Mouse (Mus musculus) thymus, adult 2 months (tissue): ENCODE results near the gene Neurog3.

Experiments used
- CTCF ChIP-seq: fragments of 200-500 bp; IDR thresholded peaks from 2 replicates; pipeline ENCODE4 v1.5.1; 2012; ENCODE audit warnings: mild to moderate bottlenecking, control low read depth, low read length, moderate library complexity, borderline replicate concordance; ENCODE audit not compliant: control insufficient read depth, poor library complexity, insufficient read depth; ENCODE audit errors: extremely low read depth
- POLR2A ChIP-seq: fragments of 200-500 bp; IDR thresholded peaks from 2 replicates; pipeline ENCODE4 v1.6.1; 2012; ENCODE audit warnings: mild to moderate bottlenecking, low read length, control low read depth, moderate library complexity; ENCODE audit not compliant: control insufficient read depth, poor library complexity, insufficient read depth; ENCODE audit errors: extremely low read depth

DNA sequence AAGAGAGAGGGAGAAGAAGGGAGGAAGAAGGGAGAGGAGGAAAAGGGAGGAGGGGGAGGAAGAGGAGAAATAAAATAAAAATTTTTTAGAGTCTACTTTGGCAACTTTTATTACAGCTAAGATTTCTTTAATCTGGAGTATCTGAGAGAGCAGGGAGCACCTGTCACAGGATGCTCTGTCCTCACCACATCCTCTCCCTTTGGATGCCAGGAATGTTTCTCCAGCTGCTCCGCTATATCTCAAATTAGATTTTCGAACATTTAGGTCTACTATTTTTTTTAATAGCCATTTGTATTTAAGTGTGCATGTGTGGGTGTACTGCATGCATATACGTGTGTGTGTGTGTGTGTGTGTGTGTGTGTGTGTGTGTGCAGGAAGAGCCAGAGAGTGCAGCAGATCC is 47.1 kb downstream of the Neurog3 start:
- no peak for TF ChIP-seq POLR2A
- TF ChIP-seq CTCF: no peak
